Mouse (Mus musculus): Measurements from ENCODE around the gene Rp9. TPM values are rescaled to one million over a fixed set of nuclear protein-coding genes. Genes with fewer than 3 reads are reported as not detected.
A peak's percentile ranks its signal among the peaks of the same experiment; 100 is the strongest.

Rp9 gene
- polyA plus RNA-seq, 1 experiment: 75.0 TPM

- TF ChIP-seq POLR2A (IDR thresholded peaks at IDR 0.05; ENCODE audit: borderline replicate concordance, extremely low read depth, insufficient read depth, insufficient read length, poor library complexity, severe bottlenecking) (no peak), CTCF (IDR thresholded peaks at IDR 0.05; ENCODE audit: borderline replicate concordance, extremely low read depth, insufficient read depth, insufficient read length) (no peak)
- DNase-seq (ENCODE audit: low read depth): no peak
Observed at GRCm38 (mm10) chr9:22389736-22390245, 79.8 kb downstream of the Rp9 start.

DNA sequence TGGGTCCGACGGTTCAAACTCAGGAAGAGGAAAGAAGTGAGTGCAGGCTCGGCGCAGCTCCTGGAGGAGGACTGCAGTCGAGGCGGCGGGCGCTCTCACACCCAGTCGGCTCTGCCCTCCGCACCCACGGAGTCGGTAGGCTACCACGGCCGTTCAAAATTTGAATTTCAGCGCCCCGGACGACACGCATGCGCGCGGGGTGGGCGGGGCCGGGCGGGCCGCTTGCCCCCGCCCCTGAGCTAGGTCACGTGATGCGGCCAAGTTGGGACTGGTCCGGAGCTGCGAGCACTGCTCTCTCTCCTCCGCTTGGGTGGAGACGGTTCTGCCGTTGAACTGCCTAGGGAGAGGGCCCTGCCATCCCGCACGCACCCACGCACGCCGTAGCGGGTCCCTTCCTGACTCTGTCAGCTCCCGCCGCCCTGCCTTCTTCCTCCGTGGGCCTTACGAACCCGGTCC lies 80.5 kb downstream of the Rp9 start, which contains the start of gene Anln:
TSS of gene Anln (minus strand) at position 168 of the 456 bp plus-strand sequence.
- DNase-seq (ENCODE audit: low read depth): peak; percentile 96
- peak; percentile 67; the same call in 1 of the 2 replicates for TF ChIP-seq POLR2A (IDR thresholded peaks at IDR 0.05; ENCODE audit: borderline replicate concordance, extremely low read depth, insufficient read depth, insufficient read length, poor library complexity, severe bottlenecking)
- TF ChIP-seq CTCF (IDR thresholded peaks at IDR 0.05; ENCODE audit: borderline replicate concordance, extremely low read depth, insufficient read depth, insufficient read length): no peak

GRCm38 (mm10) chr9:22388401-22388980 lies 81.1 kb downstream of the Rp9 start:
- peak; percentile 63 for DNase-seq (ENCODE audit: low read depth)
- TF ChIP-seq CTCF (IDR thresholded peaks at IDR 0.05; ENCODE audit: borderline replicate concordance, extremely low read depth, insufficient read depth, insufficient read length) (no peak), POLR2A (IDR thresholded peaks at IDR 0.05; ENCODE audit: borderline replicate concordance, extremely low read depth, insufficient read depth, insufficient read length, poor library complexity, severe bottlenecking) (peak; percentile 7; the same call in 1 of the 2 replicates)

- TF ChIP-seq CTCF (IDR thresholded peaks at IDR 0.05; ENCODE audit: borderline replicate concordance, extremely low read depth, insufficient read depth, insufficient read length) (no peak), POLR2A (IDR thresholded peaks at IDR 0.05; ENCODE audit: borderline replicate concordance, extremely low read depth, insufficient read depth, insufficient read length, poor library complexity, severe bottlenecking) (no peak)
- DNase-seq (ENCODE audit: low read depth): no peak
Observed at GRCm38 (mm10) chr9:22387901-22388300, 81.6 kb downstream of the Rp9 start.

DNA sequence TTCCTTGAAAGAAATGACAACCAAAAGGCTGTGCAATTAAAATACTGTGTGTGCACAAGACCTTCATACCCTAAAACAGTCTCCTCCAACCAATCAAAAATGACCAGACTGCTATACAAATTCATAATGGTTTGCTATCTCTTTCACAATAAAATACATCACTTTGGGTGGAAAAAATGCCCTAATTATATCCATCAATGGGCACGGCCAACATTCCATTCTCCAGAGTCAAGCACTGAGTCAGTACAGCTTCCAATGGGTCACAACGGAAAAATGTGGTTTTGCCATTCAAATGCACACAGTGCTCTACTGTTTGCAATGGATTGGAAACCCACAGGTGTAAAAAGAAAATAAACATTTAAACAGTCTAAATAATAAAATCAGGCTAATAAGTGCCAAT lies 83.7 kb downstream of the Rp9 start:
- TF ChIP-seq CTCF (IDR thresholded peaks at IDR 0.05; ENCODE audit: borderline replicate concordance, extremely low read depth, insufficient read depth, insufficient read length) (no peak), POLR2A (IDR thresholded peaks at IDR 0.05; ENCODE audit: borderline replicate concordance, extremely low read depth, insufficient read depth, insufficient read length, poor library complexity, severe bottlenecking) (no peak)

GRCm38 (mm10) chr9:22376086-22376485 lies 93.5 kb downstream of the Rp9 start:
- DNase-seq (ENCODE audit: low read depth): peak; percentile 18
- no peak for TF ChIP-seq POLR2A (IDR thresholded peaks at IDR 0.05; ENCODE audit: borderline replicate concordance, extremely low read depth, insufficient read depth, insufficient read length, poor library complexity, severe bottlenecking)
- no peak for TF ChIP-seq CTCF (IDR thresholded peaks at IDR 0.05; ENCODE audit: borderline replicate concordance, extremely low read depth, insufficient read depth, insufficient read length)

More for the DNA sequence above, 83.7 kb downstream of the Rp9 start:
- DNase-seq (ENCODE audit: low read depth): no peak

- no peak for TF ChIP-seq POLR2A (IDR thresholded peaks at IDR 0.05; ENCODE audit: borderline replicate concordance, extremely low read depth, insufficient read depth, insufficient read length, poor library complexity, severe bottlenecking)
- no peak for TF ChIP-seq CTCF (IDR thresholded peaks at IDR 0.05; ENCODE audit: borderline replicate concordance, extremely low read depth, insufficient read depth, insufficient read length)
- no peak for DNase-seq (ENCODE audit: low read depth)
Observed at GRCm38 (mm10) chr9:22372760-22373159, 96.8 kb downstream of the Rp9 start.

- DNase-seq (ENCODE audit: low read depth): peak; percentile 39
- TF ChIP-seq POLR2A (IDR thresholded peaks at IDR 0.05; ENCODE audit: borderline replicate concordance, extremely low read depth, insufficient read depth, insufficient read length, poor library complexity, severe bottlenecking): no peak
- no peak for TF ChIP-seq CTCF (IDR thresholded peaks at IDR 0.05; ENCODE audit: borderline replicate concordance, extremely low read depth, insufficient read depth, insufficient read length)
Observed at GRCm38 (mm10) chr9:22368030-22368429, 101.5 kb downstream of the Rp9 start.

DNA sequence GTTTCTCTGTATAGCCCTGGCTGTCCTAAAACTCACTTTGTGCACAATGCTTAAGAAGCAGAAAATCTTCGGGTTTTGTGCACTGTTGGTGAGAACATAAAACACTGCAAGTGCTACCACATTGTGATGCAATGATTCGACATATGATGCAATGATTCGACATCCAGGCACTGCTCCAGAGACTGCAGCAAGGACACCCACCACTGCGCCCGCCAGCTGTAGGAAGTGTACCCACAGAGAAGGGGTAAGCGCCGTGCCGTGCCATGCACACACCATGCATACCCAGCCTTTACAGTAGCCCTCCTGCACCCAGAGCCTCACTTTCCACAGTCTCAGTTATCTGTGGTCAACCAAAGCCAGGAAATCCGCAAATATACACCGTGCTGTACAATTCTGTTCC lies 102.9 kb downstream of the Rp9 start:
- no peak for TF ChIP-seq POLR2A (IDR thresholded peaks at IDR 0.05; ENCODE audit: borderline replicate concordance, extremely low read depth, insufficient read depth, insufficient read length, poor library complexity, severe bottlenecking)
- DNase-seq (ENCODE audit: low read depth): no peak

DNA sequence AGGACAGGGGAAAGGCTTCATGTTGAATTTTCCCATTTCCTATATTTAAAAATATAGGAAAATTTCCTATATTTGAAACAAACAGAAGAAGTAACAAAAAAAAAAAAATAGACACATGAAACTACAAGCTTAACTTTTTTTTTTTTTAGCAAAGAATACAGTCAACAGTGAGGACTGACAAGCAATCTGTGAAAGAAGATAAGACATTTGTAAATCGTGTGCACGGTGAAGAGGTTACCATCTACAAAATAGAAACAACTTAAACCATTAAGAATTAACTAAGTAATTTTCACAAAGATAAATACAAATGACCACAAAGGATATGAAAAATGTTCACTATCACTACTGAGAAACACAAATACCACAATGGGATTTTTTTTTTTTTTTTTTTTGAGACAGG lies 103.3 kb downstream of the Rp9 start:
- TF ChIP-seq POLR2A (IDR thresholded peaks at IDR 0.05; ENCODE audit: borderline replicate concordance, extremely low read depth, insufficient read depth, insufficient read length, poor library complexity, severe bottlenecking) (no peak), CTCF (IDR thresholded peaks at IDR 0.05; ENCODE audit: borderline replicate concordance, extremely low read depth, insufficient read depth, insufficient read length) (no peak)
- no peak for DNase-seq (ENCODE audit: low read depth)

Other genes starting within 250 kb of the Rp9 start
- 6.2 and 8.6 TPM in 2 replicates for gene Zfp809, start 244.0 kb downstream of the Rp9 start, polyA plus RNA-seq (2012; rRNA removed)
- 3.8 and 4.5 TPM in 2 replicates for gene Zfp599, start 209.8 kb downstream of the Rp9 start, polyA plus RNA-seq (2012; rRNA removed)
- 36.4 and 37.1 TPM in 2 replicates for gene Zfp810, start 162.1 kb downstream of the Rp9 start, polyA plus RNA-seq (2012; rRNA removed)
- gene Anln, start 80.6 kb downstream of the Rp9 start, polyA plus RNA-seq (2012; rRNA removed): 8.0 and 9.1 TPM in 2 replicates
- 6.1 and 7.2 TPM in 2 replicates for gene 9530077C05Rik, start 58.2 kb downstream of the Rp9 start, polyA plus RNA-seq (2012; rRNA removed)
- gene Gm17545, start 15.5 kb downstream of the Rp9 start, polyA plus RNA-seq (2012; rRNA removed): not detected in 2 replicates
- 21.4 and 21.9 TPM in 2 replicates for gene Bbs9, start 6.0 kb upstream of the Rp9 start, polyA plus RNA-seq (2012; rRNA removed)